8 mouse cellular contexts compared by ENCODE assay signal in genomic region chr1:55160831-55161638, GRCm38 (mm10). TPM values are rescaled to one million over a fixed set of nuclear protein-coding genes. Genes with fewer than 3 reads are reported as not detected.
DNase-seq lines count a peak whose midpoint lies in the region; ATAC-seq lines count a peak whose summit lies in the region.

No protein-coding gene starts in this region.

- H3K9ac ChIP-seq in stomach, embryonic 16.5 days (ENCODE audit: low read length) = no peak overlapping the region

- no peaks in the 10 kb centered on the region for H3K27me3 ChIP-seq in stomach, embryonic 16.5 days (ENCODE audit: control insufficient read depth, insufficient read depth, low read length)

- WGBS in stomach, embryonic 16.5 days = 87% methylated on average over 17 of the region's 17 CpGs

- no peaks in the 10 kb centered on the region for H3K4me1 ChIP-seq in stomach, embryonic 16.5 days (ENCODE audit: control insufficient read depth, insufficient read depth, low read length)

- H3K4me2 ChIP-seq in stomach, embryonic 16.5 days (ENCODE audit: low read depth, low read length) = no peak overlapping the region

- ATAC-seq in stomach, embryonic 16.5 days (ENCODE audit: insufficient read depth, low FRiP score) = peak; percentile 16; the same call in 1 of the 2 replicates
- ATAC-seq in megakaryocyte, adult 5-6 weeks (ENCODE audit: poor library complexity, severe bottlenecking) = no peak

- peak; percentile 63 to 79 for DNase-seq in right cerebral cortex, adult 2 months (ENCODE audit: low spot score in 2 of 2)
- DNase-seq in right cerebral cortex, postnatal 4 days = no peak
- DNase-seq in cerebellum, postnatal 14 days = peak; percentile 20 to 41
- DNase-seq in layer of hippocampus, postnatal 14 days (ENCODE audit: low spot score in 2 of 2) = peak; percentile 46 to 72
- DNase-seq in kidney, postnatal 36 days = no peak
- DNase-seq in urinary bladder, adult 18-20 months (ENCODE audit: low spot score in 2 of 2) = no peak

- H3K4me3 ChIP-seq in stomach, embryonic 16.5 days (replicated peaks; ENCODE audit: low read length) = no peak overlapping the region

- no peaks in the 10 kb centered on the region for H3K9me3 ChIP-seq in stomach, embryonic 16.5 days (replicated peaks; ENCODE audit: control insufficient read depth, low read length)

- H3K27ac ChIP-seq in stomach, embryonic 16.5 days (ENCODE audit: low read length) = no peak overlapping the region

- peaks cover 12% of the 10 kb centered on the region; the same call in 1 of the 2 replicates for H3K36me3 ChIP-seq in stomach, embryonic 16.5 days (ENCODE audit: control insufficient read depth, insufficient read depth, low read length)

RNA-seq across cellular contexts. Expression of gene Mob4, which starts 30.0 kb away (rescaled TPM):
- total RNA-seq in layer of hippocampus, postnatal 14 days (2021) = 10 to 100 TPM; 63.3 to 67.0 TPM
- 153 TPM in 2 replicates for polyA plus RNA-seq in stomach, embryonic 16.5 days (2015; fragmentation: Nextera tagmentation; extraction: Ambion mirVana)
- total RNA-seq in megakaryocyte, adult 5-6 weeks (2015) = 58.9 and 68.5 TPM in 2 replicates
- 50.4 and 56.6 TPM in 2 replicates for total RNA-seq in megakaryocyte, adult 5-6 weeks (2017)

Comparison
In these comparisons a context has a peak if more than half of its experiments do, and no peak if none do; other contexts are left out.
1. DNase-seq: peak in right cerebral cortex, adult 2 months (2 of 2), cerebellum, postnatal 14 days (2 of 2) and layer of hippocampus, postnatal 14 days (2 of 2); none in right cerebral cortex, postnatal 4 days (single experiment), kidney, postnatal 36 days (0 of 2) and urinary bladder, adult 18-20 months (0 of 2).